ENCODE assay signal across 8 mouse cellular contexts in genomic region chr17:35201787-35202186, GRCm38 (mm10). TPM values are rescaled to one million over a fixed set of nuclear protein-coding genes. Genes with fewer than 3 reads are reported as not detected.
DNase-seq lines count a peak whose midpoint lies in the region; ATAC-seq and TF ChIP-seq lines count a peak whose summit lies in the region.

Tnf (minus strand) TSS chr17:35202007.

- DNase-seq in G1E (ENCODE audit: low spot score), result no peak
- DNase-seq in embryonic facial prominence, embryonic 10.5 days (ENCODE audit: low spot score), result no peak
- peak; percentile 67 to 80 for DNase-seq in lung, postnatal 4 days
- DNase-seq in left cerebral cortex, adult 11 months (ENCODE audit: low spot score), result no peak
- DNase-seq in left cerebral cortex, adult 18-20 months (ENCODE audit: low spot score in 2 of 2), result no peak
- DNase-seq in layer of hippocampus, adult 8-10 months (ENCODE audit: low spot score in 2 of 2), result no peak

- no peak for ATAC-seq in G1E (ENCODE audit: extremely low read depth, insufficient number of reproducible peaks, low FRiP score, poor library complexity, severe bottlenecking)
- no peak for ATAC-seq in intestine, embryonic 16.5 days
- no peak for ATAC-seq in midbrain, embryonic 16.5 days

- peaks cover 72% of the 10 kb centered on the region for H3K27me3 ChIP-seq in G1E (ENCODE audit: insufficient read depth, low read length)
- peaks cover 85% of the 10 kb centered on the region for H3K27me3 ChIP-seq in embryonic facial prominence, embryonic 10.5 days (replicated peaks; ENCODE audit: low read depth, poor library complexity, severe bottlenecking)
- H3K27me3 ChIP-seq in intestine, embryonic 16.5 days (replicated peaks; ENCODE audit: control insufficient read depth, insufficient read depth, low read length), result peaks cover 26% of the 10 kb centered on the region
- peaks cover 9% of the 10 kb centered on the region for H3K27me3 ChIP-seq in midbrain, embryonic 16.5 days (ENCODE audit: control insufficient read depth, insufficient read depth, low read depth, low read length)

- TF ChIP-seq CTCF in G1E (IDR thresholded peaks at IDR 0.05; ENCODE audit: low read depth, low read length), result no peak

- no peak within 1 kb of the TSS for H3K27ac ChIP-seq in embryonic facial prominence, embryonic 10.5 days (replicated peaks)
- H3K27ac ChIP-seq in intestine, embryonic 16.5 days (ENCODE audit: low read length), result no peak within 1 kb of the TSS
- no peak within 1 kb of the TSS for H3K27ac ChIP-seq in midbrain, embryonic 16.5 days (ENCODE audit: low read length)

- peaks cover 34% of the 10 kb centered on the region for H3K4me1 ChIP-seq in G1E (ENCODE audit: insufficient read depth, low read depth, low read length)
- peaks cover 14% of the 10 kb centered on the region for H3K4me1 ChIP-seq in embryonic facial prominence, embryonic 10.5 days
- no peaks in the 10 kb centered on the region for H3K4me1 ChIP-seq in intestine, embryonic 16.5 days (ENCODE audit: control insufficient read depth, insufficient read depth, low read length)
- H3K4me1 ChIP-seq in midbrain, embryonic 16.5 days (ENCODE audit: control insufficient read depth, insufficient read depth, low read length), result no peaks in the 10 kb centered on the region

- peak within 1 kb of the TSS; percentile 8; the same call in 1 of the 2 replicates for H3K4me3 ChIP-seq in G1E (ENCODE audit: low read depth, low read length)
- 0 out of 2 replicates have a peak within 1 kb of the TSS, but pooled peaks have one; percentile 4 for H3K4me3 ChIP-seq in embryonic facial prominence, embryonic 10.5 days
- H3K4me3 ChIP-seq in intestine, embryonic 16.5 days (ENCODE audit: low read length), result peak within 1 kb of the TSS; percentile 16; the same call in 1 of the 2 replicates
- no peak within 1 kb of the TSS for H3K4me3 ChIP-seq in midbrain, embryonic 16.5 days (ENCODE audit: low read depth, low read length)

- H3K9ac ChIP-seq in intestine, embryonic 16.5 days (ENCODE audit: low read depth, low read length), result peak within 1 kb of the TSS; percentile 40; the same call in 1 of the 2 replicates
- H3K9ac ChIP-seq in midbrain, embryonic 16.5 days (ENCODE audit: low read depth, low read length), result no peak within 1 kb of the TSS

- no peaks in the 10 kb centered on the region for H3K9me3 ChIP-seq in G1E (replicated peaks)
- H3K9me3 ChIP-seq in embryonic facial prominence, embryonic 10.5 days, result no peaks in the 10 kb centered on the region
- no peaks in the 10 kb centered on the region for H3K9me3 ChIP-seq in intestine, embryonic 16.5 days (ENCODE audit: control insufficient read depth, low read length)
- H3K9me3 ChIP-seq in midbrain, embryonic 16.5 days (replicated peaks; ENCODE audit: control insufficient read depth, low read length, poor library complexity, severe bottlenecking), result no peaks in the 10 kb centered on the region

- no peaks in the 10 kb centered on the region for H3K36me3 ChIP-seq in G1E (replicated peaks)
- no peaks in the 10 kb centered on the region for H3K36me3 ChIP-seq in embryonic facial prominence, embryonic 10.5 days (replicated peaks)
- no peaks in the 10 kb centered on the region for H3K36me3 ChIP-seq in intestine, embryonic 16.5 days (ENCODE audit: control insufficient read depth, insufficient read depth, low read length)
- no peaks in the 10 kb centered on the region for H3K36me3 ChIP-seq in midbrain, embryonic 16.5 days (ENCODE audit: control insufficient read depth, insufficient read depth, low read length)

- 43% methylated on average over 13 of the region's 13 CpGs for WGBS in embryonic facial prominence, embryonic 10.5 days
- 24% methylated on average over 13 of the region's 13 CpGs for WGBS in intestine, embryonic 16.5 days
- WGBS in midbrain, embryonic 16.5 days, result 51% methylated on average over 13 of the region's 13 CpGs

- H3K4me2 ChIP-seq in intestine, embryonic 16.5 days (ENCODE audit: low read depth, low read length), result peak within 1 kb of the TSS; percentile 20; the same call in 1 of the 2 replicates
- no peak within 1 kb of the TSS for H3K4me2 ChIP-seq in midbrain, embryonic 16.5 days (ENCODE audit: low read length)

RNA-seq across cellular contexts. Expression of gene Tnf, which starts in this region (rescaled TPM):
- 0.68 TPM in 1 of 2 replicates, not detected in the other for total RNA-seq in G1E (2014; fragmentation: Nextera tagmentation)
- 1.4 and 1.5 TPM in 2 replicates for total RNA-seq in G1E (2017)
- polyA plus RNA-seq in G1E (2012), result 0.04 TPM in 1 of 2 replicates, not detected in the other
- polyA plus RNA-seq in embryonic facial prominence, embryonic 10.5 days (2016; fragmentation: Nextera tagmentation; extraction: Ambion mirVana), result not detected in 2 replicates
- polyA plus RNA-seq in intestine, embryonic 16.5 days (2015; fragmentation: Nextera tagmentation; extraction: Ambion mirVana), result 0.18 and 0.23 TPM in 2 replicates
- not detected in 2 replicates for polyA plus RNA-seq in midbrain, embryonic 16.5 days (2015; fragmentation: Nextera tagmentation; extraction: Ambion mirVana)
- total RNA-seq in left cerebral cortex, adult 18-20 months (2021), result not detected
- total RNA-seq in layer of hippocampus, adult 8-10 months (2022), result under 1 TPM in 1 of 4 experiments, not detected in 3; 0.29 TPM

Comparison
In these comparisons a context has a peak if more than half of its experiments do, and no peak if none do; other contexts are left out.
1. DNase-seq: peak in lung, postnatal 4 days (2 of 2); none in G1E (single experiment), embryonic facial prominence, embryonic 10.5 days (single experiment), left cerebral cortex, adult 11 months (single experiment), left cerebral cortex, adult 18-20 months (0 of 2) and layer of hippocampus, adult 8-10 months (0 of 2).